Mouse (Mus musculus) neural tube, embryonic 11.5 days (tissue): ENCODE data around the gene Prap1. TPM values are rescaled to one million over a fixed set of nuclear protein-coding genes. Genes with fewer than 3 reads are reported as not detected.
A peak's percentile ranks its signal among the peaks of the same experiment; 100 is the strongest.
"Not testable (repeated sequence)": the region's sequence is repeated elsewhere in the genome, so short reads cannot be mapped to it uniquely, and the experiment has no call there.

Source experiments
- ATAC-seq: fragments of 200-750 bp; cut with Nextera tagmentation; 2 replicates; pipeline ENCODE4 v1.8.0; 2017; ENCODE audit warnings: moderate number of reproducible peaks, mild to moderate bottlenecking, moderate TSS enrichment, moderate library complexity; ENCODE audit not compliant: insufficient read depth, low FRiP score, low TSS enrichment
- DNase-seq: peaks from one replicate; pipeline ENCODE4 v3.0.0-alpha.2; 2015; ENCODE audit warnings: low spot score
- H3K27ac ChIP-seq: fragments of 300-500 bp; sonication (generic); 2 replicates; pipeline ENCODE4 v1.5.1; 2014; ENCODE audit warnings: low read depth, mild to moderate bottlenecking, low read length
- H3K27me3 ChIP-seq: fragments of 300-500 bp; sonication (generic); 2 replicates; pipeline ENCODE4 v1.6.1; 2014; ENCODE audit warnings: mild to moderate bottlenecking, low read length, mixed read lengths; ENCODE audit not compliant: control insufficient read depth, insufficient read depth
- H3K36me3 ChIP-seq: fragments of 300-500 bp; sonication (generic); 2 replicates; pipeline ENCODE4 v1.6.1; 2014; ENCODE audit warnings: mild to moderate bottlenecking, low read length, moderate library complexity, mixed read lengths; ENCODE audit not compliant: control insufficient read depth, insufficient read depth
- H3K4me1 ChIP-seq: fragments of 300-500 bp; sonication (generic); 2 replicates; pipeline ENCODE4 v1.6.1; 2014; ENCODE audit warnings: low read length, mixed read lengths; ENCODE audit not compliant: control insufficient read depth, insufficient read depth
- H3K4me2 ChIP-seq: fragments of 300-500 bp; sonication (generic); 2 replicates; pipeline ENCODE4 v1.6.1; 2014; ENCODE audit warnings: low read depth, mild to moderate bottlenecking, moderate library complexity
- H3K4me3 ChIP-seq: fragments of 300-500 bp; sonication (generic); 2 replicates; pipeline ENCODE4 v1.5.1; 2014; ENCODE audit warnings: low read depth, low read length
- H3K9ac ChIP-seq: fragments of 300-500 bp; sonication (generic); 2 replicates; pipeline ENCODE4 v1.6.1; 2014; ENCODE audit warnings: mild to moderate bottlenecking, low read length
- H3K9me3 ChIP-seq: fragments of 300-500 bp; sonication (generic); 2 replicates; pipeline ENCODE4 v1.6.1; 2016; ENCODE audit warnings: low read length; ENCODE audit not compliant: control insufficient read depth
- WGBS: fragments of 180-500 bp; shearing (Covaris S2); extraction: QIAGEN DNeasy Blood & Tissue Kit; methylation state at CpG from one replicate; pipeline ENCODE4 v1.1.7; 2014; 5-methylcytosine and 5-hydroxymethylcytosine counted together
- polyA plus RNA-seq: library from polyadenylated mRNA; unstranded; fragments of >200 nt; fragmentation: Nextera tagmentation; extraction: Ambion mirVana; gene quantifications from 2 replicates; pipeline ENCODE4 v1.2.1, GENCODE M21; 2014

The Prap1 gene
- polyA plus RNA-seq, 1 experiment from 2014 or later: not detected

DNA sequence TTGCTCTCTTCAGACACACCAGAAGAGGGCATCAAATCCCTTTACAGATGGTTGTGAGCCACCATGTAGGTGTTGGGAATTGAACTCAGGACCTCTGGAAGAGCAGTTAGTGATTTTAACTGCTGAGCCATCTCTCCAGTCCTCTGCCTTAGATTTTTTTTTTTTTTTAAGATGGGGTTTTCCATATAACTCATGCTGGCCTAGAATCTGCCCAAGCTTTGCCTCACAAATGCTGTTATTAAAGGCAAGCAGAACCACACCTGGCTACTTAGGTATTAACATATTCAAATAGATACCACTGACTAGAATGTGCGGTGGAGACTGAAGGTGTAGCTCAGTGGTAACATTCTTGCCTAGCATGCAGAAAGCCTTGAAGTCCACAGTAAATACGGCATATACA, 27.3 kb downstream of the Prap1 start:
- no peak overlapping the region for H3K9ac ChIP-seq
- no peak overlapping the region for H3K27ac ChIP-seq
- no peaks in the 10 kb centered on the region for H3K27me3 ChIP-seq
- no peaks in the 10 kb centered on the region for H3K9me3 ChIP-seq
- H3K4me3 ChIP-seq: no peak overlapping the region
- no peak overlapping the region for H3K4me2 ChIP-seq
- WGBS: 91% methylated on average over 2 of the region's 2 CpGs
- ATAC-seq: no peak
- no peaks in the 10 kb centered on the region for H3K36me3 ChIP-seq
- H3K4me1 ChIP-seq: no peaks in the 10 kb centered on the region
- DNase-seq: no peak

DNA sequence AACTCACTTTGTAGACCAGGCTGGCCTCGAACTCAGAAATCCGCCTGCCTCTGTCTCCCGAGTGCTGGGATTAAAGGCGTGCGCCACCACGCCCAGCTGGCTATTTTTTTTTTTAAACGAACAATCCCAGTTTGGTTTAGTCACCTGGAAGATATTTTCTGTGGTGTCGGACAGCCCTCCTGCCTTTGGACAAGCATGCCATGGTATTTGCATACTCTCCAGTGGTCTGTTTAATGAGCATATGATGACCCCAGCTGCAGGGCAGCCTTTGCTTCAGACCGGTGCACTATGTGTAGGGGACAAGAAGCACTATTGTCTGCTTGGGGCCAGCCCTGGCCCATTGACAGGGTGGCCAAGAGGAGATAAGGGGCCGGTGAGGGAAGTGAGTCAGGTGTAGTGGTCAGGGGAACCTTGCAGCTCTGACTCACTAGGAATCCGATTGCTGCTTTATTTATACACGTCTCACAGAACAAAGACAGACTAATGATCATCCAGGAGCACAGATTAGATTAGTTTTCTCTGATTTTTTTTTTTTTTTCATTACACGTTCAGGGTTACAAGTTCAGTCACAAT, 28.2 kb downstream of the Prap1 start:
- no peak overlapping the region for H3K4me2 ChIP-seq
- no peaks in the 10 kb centered on the region for H3K9me3 ChIP-seq
- 77% methylated on average over 13 of the region's 13 CpGs for WGBS
- H3K27ac ChIP-seq: no peak overlapping the region
- H3K4me3 ChIP-seq: no peak overlapping the region
- DNase-seq (no peak), ATAC-seq (no peak)
- H3K27me3 ChIP-seq: no peaks in the 10 kb centered on the region
- H3K4me1 ChIP-seq: no peaks in the 10 kb centered on the region
- H3K36me3 ChIP-seq: no peaks in the 10 kb centered on the region
- no peak overlapping the region for H3K9ac ChIP-seq

DNA sequence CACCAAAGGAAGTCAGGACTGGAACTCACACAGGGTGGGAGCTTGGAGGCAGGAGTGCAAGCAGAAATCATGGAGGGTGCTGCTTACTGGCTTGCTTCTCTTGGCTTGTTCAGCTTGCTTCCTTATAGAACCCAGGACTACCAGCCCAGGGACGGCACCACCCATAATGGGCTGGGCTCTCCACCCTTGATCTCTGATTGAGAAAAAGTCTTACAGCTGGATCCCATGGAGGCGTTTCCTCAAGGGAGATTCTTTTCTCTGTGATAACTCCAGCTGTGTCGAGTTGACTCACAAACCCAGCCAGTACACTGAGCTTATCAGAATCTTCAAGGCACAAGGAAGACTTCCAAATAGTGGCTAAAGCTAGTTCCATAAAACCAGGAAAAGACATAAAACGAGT, 29.6 kb downstream of the Prap1 start:
- Histone ChIP-seq H3K4me2 (no peak overlapping the region), H3K9ac (no peak overlapping the region), H3K4me3 (no peak overlapping the region), H3K9me3 (no peaks in the 10 kb centered on the region), H3K4me1 (no peaks in the 10 kb centered on the region), H3K27ac (no peak overlapping the region), H3K27me3 (no peaks in the 10 kb centered on the region), H3K36me3 (no peaks in the 10 kb centered on the region)
- DNase-seq (no peak), ATAC-seq (no peak)
- WGBS: 41% methylated on average over 4 of the region's 4 CpGs

DNA sequence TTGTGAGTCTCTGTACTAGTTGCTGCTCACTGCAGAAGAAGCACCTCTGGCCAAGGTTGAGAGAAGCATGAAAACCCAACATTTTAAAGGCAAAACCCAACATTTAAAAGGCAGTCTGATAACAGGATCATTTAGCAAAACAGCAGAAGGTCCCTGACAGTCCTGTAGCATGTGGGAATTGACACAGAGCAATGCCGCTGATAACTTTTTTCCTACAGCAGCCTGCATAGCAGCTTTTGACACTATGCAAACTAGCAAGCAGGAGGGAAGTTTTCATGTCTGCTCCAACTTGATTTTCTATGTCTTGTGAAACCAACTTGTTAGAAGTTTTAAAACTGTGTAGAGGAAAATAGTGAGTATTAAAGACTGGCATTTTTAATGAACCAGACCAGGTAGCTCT, 31.2 kb downstream of the Prap1 start:
- Histone ChIP-seq H3K4me2 (no peak overlapping the region), H3K4me1 (no peaks in the 10 kb centered on the region), H3K4me3 (no peak overlapping the region), H3K27me3 (no peaks in the 10 kb centered on the region), H3K27ac (no peak overlapping the region), H3K36me3 (no peaks in the 10 kb centered on the region), H3K9me3 (no peaks in the 10 kb centered on the region), H3K9ac (no peak overlapping the region)
- no peak for DNase-seq
- 92% methylated on average over 1 of the region's 1 CpGs for WGBS
- no peak for ATAC-seq

DNA sequence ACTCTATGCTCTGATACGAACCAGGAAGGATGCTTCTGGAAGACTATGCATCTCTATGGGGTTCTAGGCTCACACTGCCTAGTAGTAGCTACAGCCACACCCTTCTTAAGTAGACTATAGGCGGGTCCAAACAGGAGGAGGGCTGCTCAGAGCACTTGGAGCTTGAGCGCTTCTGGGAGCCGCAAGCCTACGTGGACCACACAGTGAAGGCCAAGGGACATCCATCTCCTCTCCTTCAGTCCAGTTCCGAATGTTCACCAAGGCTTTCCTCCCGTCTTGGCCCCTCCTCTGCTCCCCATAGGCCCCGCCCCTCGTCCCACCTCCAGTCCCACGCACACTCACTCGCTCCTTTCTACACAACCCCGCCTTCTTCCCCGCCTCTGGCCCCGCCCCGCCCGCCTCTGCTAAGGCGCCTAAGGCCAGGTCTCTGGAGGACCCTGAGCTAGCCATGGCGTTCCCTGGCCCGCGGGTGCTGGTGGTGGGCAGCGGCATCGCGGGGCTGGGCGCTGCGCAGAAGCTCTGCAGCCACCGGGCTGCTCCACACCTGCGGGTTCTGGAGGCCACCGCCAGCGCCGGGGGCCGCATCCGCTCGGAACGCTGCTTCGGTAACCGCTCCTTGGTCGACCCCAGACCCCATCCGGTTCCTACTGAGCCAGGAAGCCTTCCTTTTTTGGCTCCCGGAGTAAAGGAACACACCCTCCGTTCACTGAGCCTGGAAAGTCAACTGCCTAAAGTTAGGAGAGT, 32.3 kb downstream of the Prap1 start:
- Histone ChIP-seq H3K4me1 (no peaks in the 10 kb centered on the region), H3K36me3 (no peaks in the 10 kb centered on the region), H3K9ac (peak overlapping the region; percentile 76), H3K4me2 (peak overlapping the region; percentile 76), H3K27ac (no peak overlapping the region), H3K27me3 (no peaks in the 10 kb centered on the region), H3K9me3 (no peaks in the 10 kb centered on the region), H3K4me3 (peak overlapping the region; percentile 69)
- ATAC-seq (peak; percentile 95), DNase-seq (peak; percentile 93)
- 1% methylated on average over 40 of the region's 40 CpGs for WGBS

DNA sequence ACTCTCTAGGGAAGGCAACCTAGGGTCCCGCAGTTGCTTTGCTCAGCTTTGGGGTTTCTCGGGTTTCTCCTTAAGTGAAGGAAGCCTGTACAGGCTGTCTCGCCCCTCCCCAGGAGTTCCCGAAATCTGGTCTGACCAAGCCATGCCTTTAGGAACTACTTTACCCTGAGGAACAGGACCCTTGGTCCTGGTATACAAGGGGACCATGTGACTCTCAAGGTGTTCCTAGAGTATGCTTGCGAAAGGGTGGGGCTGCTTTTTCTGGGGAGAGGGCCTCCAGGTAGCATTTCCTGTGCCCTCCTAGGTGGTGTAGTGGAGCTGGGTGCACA, 32.8 kb downstream of the Prap1 start:
- ATAC-seq: peak; percentile 14; the same call in 1 of the 2 replicates
- no peak for DNase-seq
- H3K36me3 ChIP-seq: no peaks in the 10 kb centered on the region
- no peaks in the 10 kb centered on the region for H3K9me3 ChIP-seq
- WGBS: 13% methylated on average over 5 of the region's 5 CpGs
- H3K27ac ChIP-seq: no peak overlapping the region
- no peaks in the 10 kb centered on the region for H3K4me1 ChIP-seq
- H3K4me2 ChIP-seq: peak overlapping the region; percentile 76
- no peaks in the 10 kb centered on the region for H3K27me3 ChIP-seq
- peak overlapping the region; percentile 69 for H3K4me3 ChIP-seq
- H3K9ac ChIP-seq: peak overlapping the region; percentile 76

DNA sequence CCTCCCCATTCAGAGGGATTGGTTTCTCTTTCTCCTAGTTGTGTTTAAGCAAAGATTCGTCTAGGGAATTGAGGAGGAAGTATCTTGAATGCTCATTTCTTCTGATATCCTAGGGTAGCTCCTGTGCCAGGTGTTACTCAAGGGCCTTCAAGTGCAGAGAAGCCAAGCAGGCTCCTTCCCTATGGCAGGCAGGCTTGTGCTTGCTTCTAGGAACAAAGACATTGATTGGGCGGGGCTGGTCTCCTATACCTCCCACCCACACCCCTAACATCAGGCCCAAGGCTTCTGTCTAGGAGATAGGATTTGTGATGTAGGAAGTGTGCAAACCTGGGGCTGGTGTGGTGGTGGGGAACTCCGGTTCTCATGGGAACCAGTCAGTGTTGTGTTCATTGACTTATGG, 33.7 kb downstream of the Prap1 start:
- Histone ChIP-seq H3K4me3 (no peak overlapping the region), H3K4me1 (no peaks in the 10 kb centered on the region), H3K27me3 (no peaks in the 10 kb centered on the region), H3K9me3 (no peaks in the 10 kb centered on the region), H3K36me3 (no peaks in the 10 kb centered on the region), H3K4me2 (no peak overlapping the region), H3K27ac (no peak overlapping the region), H3K9ac (no peak overlapping the region)
- ATAC-seq (no peak), DNase-seq (no peak)
- WGBS: 90% methylated on average over 3 of the region's 3 CpGs

DNA sequence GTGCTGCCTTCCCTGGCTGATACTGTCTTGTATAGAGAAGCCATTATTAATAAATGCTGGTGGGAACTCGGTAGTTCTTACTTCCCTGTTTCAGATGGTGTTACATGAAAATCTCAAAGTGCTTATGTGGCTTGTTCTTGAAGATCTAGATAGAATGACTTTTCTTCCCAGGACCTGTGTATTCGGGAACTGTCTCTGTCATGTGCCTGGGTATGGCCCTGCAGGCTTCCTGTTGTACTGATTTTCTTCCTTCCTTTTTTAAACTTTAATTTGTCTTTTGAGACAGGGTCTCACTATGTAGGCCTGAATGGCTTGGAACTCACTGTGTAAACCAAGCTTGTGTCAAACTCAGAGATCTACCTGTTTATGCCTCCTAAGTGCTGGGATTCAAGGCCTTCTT, 34.7 kb downstream of the Prap1 start:
- Histone ChIP-seq H3K4me2 (no peak overlapping the region), H3K9me3 (no peaks in the 10 kb centered on the region), H3K36me3 (no peaks in the 10 kb centered on the region), H3K27me3 (no peaks in the 10 kb centered on the region), H3K27ac (no peak overlapping the region), H3K4me3 (no peak overlapping the region), H3K4me1 (no peaks in the 10 kb centered on the region), H3K9ac (no peak overlapping the region)
- DNase-seq: no peak
- ATAC-seq: no peak
- 91% methylated on average over 2 of the region's 2 CpGs for WGBS

DNA sequence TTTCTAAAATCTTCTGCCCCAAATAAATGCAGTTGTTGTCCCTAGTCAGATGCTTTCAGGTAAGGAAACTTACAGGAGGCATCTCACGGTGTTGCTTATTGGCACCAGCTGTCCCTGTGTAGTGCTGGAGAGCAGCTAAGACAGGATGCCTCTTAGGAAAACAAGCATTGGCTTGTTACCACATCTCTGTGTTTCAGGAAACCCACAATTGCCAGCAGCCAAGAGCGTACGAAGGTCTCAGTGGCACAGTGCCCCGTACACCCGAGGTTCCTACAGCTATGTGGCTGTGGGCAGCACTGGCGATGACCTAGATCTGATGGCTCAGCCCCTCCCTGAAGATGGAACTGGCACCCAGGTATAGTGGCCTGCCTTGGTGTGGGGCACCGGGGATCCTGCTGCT, 39.0 kb downstream of the Prap1 start:
- H3K9me3 ChIP-seq, H3K36me3 ChIP-seq, H3K27ac ChIP-seq, H3K4me2 ChIP-seq, H3K4me3 ChIP-seq, H3K9ac ChIP-seq, DNase-seq, H3K4me1 ChIP-seq, ATAC-seq, H3K27me3 ChIP-seq: not testable (repeated sequence)
- WGBS: 91% methylated on average over 6 of the region's 7 CpGs
